Mouse (Mus musculus): ENCODE data around the gene Dnajc4. TPM values are rescaled to one million over a fixed set of nuclear protein-coding genes. Genes with fewer than 3 reads are reported as not detected.

Gene Dnajc4
- 20.5 and 24.0 TPM in 2 replicates for polyA plus RNA-seq (2016; fragmentation: Nextera tagmentation; extraction: Ambion mirVana)

DNA sequence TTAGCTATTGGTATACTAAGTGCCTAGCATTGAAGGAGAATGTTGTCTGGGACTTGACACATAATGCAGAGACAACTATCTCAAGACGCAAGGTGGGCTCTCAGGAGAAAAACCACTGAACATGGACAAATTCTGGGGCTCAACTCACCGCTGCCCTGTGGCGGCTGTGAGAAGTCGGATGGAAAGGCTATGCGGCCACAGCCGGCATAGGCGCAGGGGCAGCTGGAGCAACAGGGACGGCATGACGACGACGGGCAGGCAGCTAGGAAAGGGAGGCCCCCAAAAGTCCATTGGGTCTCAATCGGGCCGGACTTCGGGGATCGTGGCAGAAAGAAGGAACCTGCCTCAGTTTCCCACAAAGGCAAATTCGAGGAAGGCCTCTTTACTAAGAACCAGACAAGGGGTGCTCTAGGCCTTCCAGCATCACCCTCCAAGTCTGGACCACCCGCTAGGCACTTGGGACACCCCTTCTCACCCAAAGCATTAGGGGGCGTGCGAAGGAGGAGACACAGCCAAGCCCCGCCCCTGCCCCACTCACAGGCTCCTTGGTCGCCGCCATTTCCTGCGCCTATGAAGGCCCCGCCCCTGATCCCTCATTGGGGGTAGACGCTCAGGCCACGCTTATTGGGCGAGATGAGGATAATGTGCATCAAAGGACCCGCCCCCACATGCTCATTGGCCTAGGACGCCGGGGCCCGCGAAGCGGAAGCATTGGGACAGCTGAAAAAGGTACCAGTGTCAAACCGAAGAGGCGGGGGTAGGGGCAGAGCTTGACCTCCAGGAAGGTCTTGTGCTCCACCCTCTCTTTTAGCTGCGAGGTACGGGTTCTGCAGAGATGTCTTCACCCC lies at the start of gene Dnajc4:
TSS of gene Dnajc4 (minus strand) at position 562 of the 848 bp plus-strand sequence.
- Histone ChIP-seq H3K9ac (peak within 1 kb of the TSS; percentile 68), H3K4me1 (peaks cover 50% of the 10 kb centered on the region), H3K9me3 (replicated peaks) (no peaks in the 10 kb centered on the region), H3K36me3 (no peaks in the 10 kb centered on the region), H3K27me3 (no peaks in the 10 kb centered on the region), H3K27ac (peak within 1 kb of the TSS; percentile 53; the same call in 1 of the 2 replicates), H3K4me3 (peak within 1 kb of the TSS; percentile 51), H3K4me2 (replicated peaks) (peak within 1 kb of the TSS; percentile 88)
- ATAC-seq (ENCODE audit: low FRiP score), result peak; percentile 92
- 3% methylated on average over 37 of the region's 37 CpGs for WGBS

DNA sequence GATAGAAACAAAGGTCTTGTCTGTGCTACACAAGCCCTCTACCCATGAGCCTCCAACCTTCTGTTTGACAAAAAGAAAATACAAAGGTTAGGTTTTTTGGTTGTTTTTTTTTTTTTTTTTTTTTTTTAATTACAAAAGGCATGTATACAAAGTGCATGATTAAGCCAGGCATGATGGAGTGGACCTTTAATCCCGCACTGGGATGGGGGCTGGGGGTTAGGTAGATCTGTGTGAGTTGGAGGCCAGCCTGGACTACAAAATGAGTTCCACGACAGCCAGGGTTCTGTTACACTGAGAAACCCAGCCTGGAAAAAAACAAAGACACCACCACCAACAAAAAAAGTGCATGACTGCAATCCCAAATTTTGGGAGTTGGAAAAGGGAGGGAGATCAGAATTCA lies 48.8 kb upstream of the Dnajc4 start:
- Histone ChIP-seq H3K36me3 (no peaks in the 10 kb centered on the region), H3K4me3 (0 out of 2 replicates have a peak overlapping the region, but pooled peaks have one; percentile 94), H3K9ac (no peak overlapping the region), H3K4me1 (peaks cover 27% of the 10 kb centered on the region), H3K27ac (peak overlapping the region; percentile 87; the same call in 1 of the 2 replicates), H3K4me2 (replicated peaks) (peak overlapping the region; percentile 61), H3K27me3 (no peaks in the 10 kb centered on the region), H3K9me3 (replicated peaks) (no peaks in the 10 kb centered on the region)
- 95% methylated on average over 2 of the region's 2 CpGs for whole genome bisulfite sequencing
- no peak for ATAC-seq (ENCODE audit: low FRiP score)

DNA sequence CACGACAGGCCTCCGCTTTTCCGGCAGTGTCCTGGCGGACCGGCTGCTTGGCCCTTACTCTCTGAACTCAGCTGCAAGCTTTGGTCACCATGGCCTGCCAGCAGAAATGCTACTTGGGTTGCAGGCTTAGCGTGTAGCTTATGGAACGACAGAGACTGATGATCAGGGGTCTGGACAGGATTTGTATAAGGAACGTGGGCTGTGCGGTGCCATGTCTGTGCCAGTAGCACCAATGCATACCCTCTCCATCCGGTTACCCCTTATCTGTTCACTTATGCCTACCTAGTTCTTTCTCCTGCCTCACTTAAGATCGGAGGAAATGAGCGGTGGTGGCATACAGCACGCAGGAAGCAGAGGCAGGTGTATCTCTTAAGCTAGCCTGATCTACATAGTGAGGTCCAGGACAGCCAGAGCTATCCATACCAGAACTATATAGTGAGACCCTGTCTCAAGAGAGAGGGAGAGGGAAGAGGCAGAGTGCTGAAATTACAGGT lies 48.3 kb upstream of the Dnajc4 start:
- 25% methylated on average over 13 of the region's 13 CpGs for whole genome bisulfite sequencing
- H3K9ac ChIP-seq, result peak overlapping the region; percentile 57
- no peaks in the 10 kb centered on the region for H3K36me3 ChIP-seq
- H3K27ac ChIP-seq, result peak overlapping the region; percentile 87
- peak overlapping the region; percentile 94 for H3K4me3 ChIP-seq
- peak; percentile 2 for ATAC-seq (ENCODE audit: low FRiP score)
- no peaks in the 10 kb centered on the region for H3K27me3 ChIP-seq
- H3K4me2 ChIP-seq (replicated peaks), result peak overlapping the region; percentile 61
- H3K9me3 ChIP-seq (replicated peaks), result no peaks in the 10 kb centered on the region
- H3K4me1 ChIP-seq, result peaks cover 27% of the 10 kb centered on the region

DNA sequence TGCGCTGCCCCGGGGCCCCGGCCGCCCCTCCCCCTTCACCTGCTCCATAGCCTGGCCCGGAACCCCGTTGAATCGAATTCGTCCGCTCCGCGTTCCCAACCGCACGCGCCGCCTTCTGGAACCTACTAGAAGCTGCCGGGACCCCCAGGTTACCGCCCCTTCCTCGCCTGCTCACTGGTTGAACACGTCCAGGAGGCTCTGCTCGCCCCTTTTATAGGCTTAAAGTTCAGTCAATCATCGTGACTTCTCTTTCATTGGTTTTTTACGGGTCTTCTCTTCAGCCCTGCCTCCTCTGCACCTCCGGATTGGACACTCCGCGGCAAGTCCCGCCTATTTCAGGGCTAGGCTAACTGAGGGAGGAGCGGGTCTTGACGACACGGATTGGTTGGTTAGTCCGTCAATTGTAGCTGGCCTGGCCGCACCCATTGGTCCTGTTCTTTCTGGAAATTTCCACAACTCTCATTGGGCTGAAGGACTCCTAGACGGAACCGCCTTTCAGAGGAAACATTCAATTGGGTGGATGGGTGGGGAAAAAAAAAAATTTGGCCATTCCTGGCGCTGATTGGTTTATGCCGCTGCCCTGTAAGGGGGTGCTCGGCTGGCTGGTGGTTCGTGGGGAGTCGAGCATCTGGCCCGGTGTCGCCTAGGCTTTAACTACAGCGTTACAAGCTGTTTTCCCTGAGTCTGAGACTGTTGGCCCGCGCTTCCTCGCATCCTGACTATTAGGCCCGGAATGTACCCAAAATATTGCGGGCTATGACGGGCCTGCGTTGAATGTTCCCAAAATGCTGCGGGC lies 47.7 kb upstream of the Dnajc4 start, which contains the start of gene Stip1:
TSS of gene Stip1 (minus strand) at position 127 of the 796 bp plus-strand sequence.
- WGBS, result under 1% methylated on average over 48 of the region's 49 CpGs
- peaks cover 6% of the 10 kb centered on the region; the same call in 1 of the 2 replicates for H3K36me3 ChIP-seq
- H3K4me1 ChIP-seq, result peaks cover 27% of the 10 kb centered on the region
- peak; percentile 99 for ATAC-seq (ENCODE audit: low FRiP score)
- H3K27me3 ChIP-seq, result no peaks in the 10 kb centered on the region
- H3K4me2 ChIP-seq (replicated peaks), result peak within 1 kb of the TSS; percentile 61
- H3K27ac ChIP-seq, result peak within 1 kb of the TSS; percentile 91
- no peaks in the 10 kb centered on the region for H3K9me3 ChIP-seq (replicated peaks)
- H3K4me3 ChIP-seq, result peak within 1 kb of the TSS; percentile 94
- H3K9ac ChIP-seq, result peak within 1 kb of the TSS; percentile 96

DNA sequence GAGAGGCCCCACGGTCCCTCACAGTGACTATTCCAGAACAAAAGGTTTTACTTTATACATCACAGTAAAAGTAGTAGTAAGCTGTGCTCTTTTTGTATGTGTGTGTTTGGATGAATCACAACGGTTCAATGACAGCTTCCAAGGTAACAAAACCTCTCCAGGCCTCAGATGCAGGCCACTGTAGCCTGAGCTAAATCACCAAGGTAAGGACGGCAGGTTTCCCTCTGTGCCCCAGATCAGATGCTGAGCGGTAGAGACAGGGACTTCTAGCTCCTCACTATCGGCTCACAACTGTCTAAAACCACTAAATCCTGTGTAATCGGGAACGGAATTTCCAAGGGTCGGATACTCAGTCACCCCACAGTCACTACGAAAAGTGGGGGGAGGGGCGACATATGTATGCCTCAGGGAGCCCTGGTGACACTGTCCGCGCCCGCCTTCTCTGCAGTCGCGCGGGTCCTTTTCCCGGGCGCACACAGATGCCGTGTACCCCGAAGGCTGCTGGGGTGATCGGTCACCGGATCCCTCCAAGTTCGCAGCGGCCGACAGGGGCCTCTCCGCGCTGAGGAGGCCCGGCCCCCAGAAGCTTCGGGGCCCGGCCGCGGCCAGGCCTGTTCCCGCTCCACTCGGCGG lies 46.8 kb upstream of the Dnajc4 start:
- H3K9me3 ChIP-seq (replicated peaks), result no peaks in the 10 kb centered on the region
- H3K9ac ChIP-seq, result peak overlapping the region; percentile 96
- peak; percentile 26 for ATAC-seq (ENCODE audit: low FRiP score)
- peak overlapping the region; percentile 94 for H3K4me3 ChIP-seq
- peaks cover 12% of the 10 kb centered on the region for H3K36me3 ChIP-seq
- peak overlapping the region; percentile 61 for H3K4me2 ChIP-seq (replicated peaks)
- H3K4me1 ChIP-seq, result peaks cover 27% of the 10 kb centered on the region
- H3K27ac ChIP-seq, result peak overlapping the region; percentile 91
- no peaks in the 10 kb centered on the region for H3K27me3 ChIP-seq
- 2% methylated on average over 30 of the region's 35 CpGs for WGBS

DNA sequence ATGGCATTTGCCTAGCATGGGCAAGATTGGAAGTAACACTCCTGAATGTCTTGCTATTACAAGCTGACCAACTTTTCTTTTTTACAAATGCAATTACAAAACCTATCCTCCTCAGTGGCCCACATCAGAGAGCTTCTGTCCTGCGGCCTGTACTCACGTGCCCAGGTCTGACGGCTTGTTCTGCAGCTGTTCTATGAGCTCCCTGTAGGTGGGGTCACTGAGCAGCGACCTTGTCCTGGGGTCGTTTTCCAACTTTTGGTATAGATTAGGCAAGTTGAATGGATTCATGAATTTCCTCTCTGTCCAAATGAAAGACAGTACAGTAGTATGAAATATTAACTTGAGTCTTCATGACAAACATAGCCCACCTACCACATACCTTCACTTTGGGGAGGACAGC lies 41.6 kb upstream of the Dnajc4 start:
- Histone ChIP-seq H3K4me3 (no peak overlapping the region), H3K36me3 (peaks cover 63% of the 10 kb centered on the region), H3K27ac (no peak overlapping the region), H3K4me1 (peaks cover 23% of the 10 kb centered on the region), H3K27me3 (no peaks in the 10 kb centered on the region), H3K4me2 (replicated peaks) (no peak overlapping the region), H3K9me3 (replicated peaks) (no peaks in the 10 kb centered on the region), H3K9ac (no peak overlapping the region)
- 95% methylated on average over 5 of the region's 5 CpGs for WGBS
- ATAC-seq (ENCODE audit: low FRiP score), result no peak

DNA sequence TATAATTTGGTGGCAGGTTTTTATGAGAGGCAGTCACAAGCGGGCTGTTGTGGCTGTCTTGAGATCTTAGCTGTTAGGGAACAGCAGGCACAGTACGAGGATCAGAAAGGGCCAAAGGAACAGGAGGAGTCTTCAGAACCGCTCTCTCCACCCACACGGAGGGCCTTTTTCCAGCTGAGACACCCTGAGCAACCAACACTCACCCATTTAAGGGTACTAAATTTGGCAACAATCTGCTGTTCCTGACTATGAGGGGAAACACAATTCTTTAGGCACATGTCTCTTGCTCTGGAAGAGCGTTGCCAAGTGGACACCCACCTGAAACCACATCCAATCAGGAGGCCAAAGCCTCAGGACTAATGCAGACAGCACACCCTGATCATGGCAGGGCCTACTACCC lies 37.2 kb upstream of the Dnajc4 start:
- Histone ChIP-seq H3K27ac (no peak overlapping the region), H3K36me3 (peaks cover 91% of the 10 kb centered on the region), H3K4me3 (no peak overlapping the region), H3K4me2 (replicated peaks) (no peak overlapping the region), H3K27me3 (no peaks in the 10 kb centered on the region), H3K9me3 (replicated peaks) (no peaks in the 10 kb centered on the region), H3K9ac (no peak overlapping the region), H3K4me1 (no peaks in the 10 kb centered on the region)
- WGBS, result 98% methylated on average over 5 of the region's 5 CpGs
- no peak for ATAC-seq (ENCODE audit: low FRiP score)

DNA sequence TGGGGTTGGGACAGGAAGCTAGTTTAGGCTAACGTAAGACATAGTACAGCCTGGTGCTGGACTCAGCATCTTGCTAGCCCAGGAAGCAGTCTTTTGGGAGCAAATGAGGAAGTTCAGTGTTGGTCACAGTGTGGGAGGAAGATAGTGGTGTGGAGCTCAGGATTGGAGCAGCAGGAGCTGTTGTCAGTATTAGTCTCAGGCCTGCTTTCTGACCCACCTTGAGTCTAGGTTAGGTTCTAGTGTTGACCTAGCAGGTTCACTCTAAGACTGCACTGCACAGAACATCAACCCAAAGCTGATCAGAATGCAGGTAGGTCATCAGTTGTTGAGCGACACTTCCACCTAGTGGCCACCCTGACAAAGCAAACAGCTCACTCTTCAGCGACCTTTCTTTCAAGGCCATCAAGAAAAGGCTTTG lies 27.9 kb upstream of the Dnajc4 start:
- Histone ChIP-seq H3K4me3 (no peak overlapping the region), H3K9me3 (replicated peaks) (no peaks in the 10 kb centered on the region), H3K4me2 (replicated peaks) (no peak overlapping the region), H3K36me3 (peaks cover 80% of the 10 kb centered on the region), H3K4me1 (no peaks in the 10 kb centered on the region), H3K27ac (no peak overlapping the region), H3K9ac (no peak overlapping the region), H3K27me3 (no peaks in the 10 kb centered on the region)
- ATAC-seq (ENCODE audit: low FRiP score), result peak; percentile 48; the same call in 1 of the 2 replicates
- 42% methylated on average over 3 of the region's 3 CpGs for WGBS

DNA sequence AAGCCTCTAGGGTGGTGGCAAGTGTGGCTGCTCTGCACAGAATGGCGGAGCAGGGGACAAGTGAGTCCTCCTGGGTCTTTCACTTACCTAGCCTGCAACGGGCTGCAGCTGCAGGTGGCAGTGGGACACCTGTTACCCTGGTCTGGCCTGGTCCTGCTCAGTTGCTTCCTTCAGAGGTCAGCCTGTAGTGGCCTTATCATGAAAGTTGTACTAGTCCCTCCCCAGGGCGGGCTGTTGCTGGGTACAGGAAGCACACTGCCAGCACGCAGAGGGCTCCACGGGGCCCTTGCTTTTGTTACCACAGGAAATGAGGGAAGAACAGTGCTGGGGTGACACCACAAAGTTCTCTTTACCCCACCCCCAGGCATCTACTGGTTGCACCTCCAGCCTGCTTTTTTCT lies 26.8 kb upstream of the Dnajc4 start, which contains the start of gene Fermt3:
TSS of gene Fermt3 (minus strand) at position 279 of the 400 bp plus-strand sequence.
- 83% methylated on average over 5 of the region's 5 CpGs for WGBS
- H3K9me3 ChIP-seq (replicated peaks), result no peaks in the 10 kb centered on the region
- no peak for ATAC-seq (ENCODE audit: low FRiP score)
- H3K36me3 ChIP-seq, result peaks cover 70% of the 10 kb centered on the region
- H3K27me3 ChIP-seq, result no peaks in the 10 kb centered on the region
- no peak within 1 kb of the TSS for H3K4me2 ChIP-seq (replicated peaks)
- H3K4me3 ChIP-seq, result no peak within 1 kb of the TSS
- no peaks in the 10 kb centered on the region for H3K4me1 ChIP-seq
- H3K27ac ChIP-seq, result no peak within 1 kb of the TSS
- H3K9ac ChIP-seq, result no peak within 1 kb of the TSS

DNA sequence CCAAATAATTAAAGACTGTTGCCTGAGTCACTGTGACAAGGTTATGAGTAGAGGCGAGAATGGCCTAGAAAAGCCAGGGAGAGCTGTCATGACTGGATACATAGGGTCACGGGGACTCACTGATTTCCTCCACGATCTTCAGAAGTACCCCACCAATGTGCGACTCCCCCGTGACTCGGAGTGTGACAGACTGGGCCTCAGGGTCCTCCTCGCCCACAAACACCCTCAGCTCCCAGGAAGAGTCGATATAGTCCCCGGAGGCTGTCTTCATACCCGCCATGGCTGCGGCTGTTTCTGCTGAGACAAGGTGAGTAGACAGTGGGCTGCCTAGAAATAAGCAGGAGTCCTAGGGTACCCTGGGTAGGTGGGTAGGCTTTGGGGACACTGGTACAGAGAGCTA lies 26.2 kb upstream of the Dnajc4 start:
- Histone ChIP-seq H3K4me2 (replicated peaks) (no peak overlapping the region), H3K4me1 (no peaks in the 10 kb centered on the region), H3K27ac (no peak overlapping the region), H3K36me3 (peaks cover 65% of the 10 kb centered on the region), H3K9ac (no peak overlapping the region), H3K27me3 (no peaks in the 10 kb centered on the region), H3K4me3 (no peak overlapping the region), H3K9me3 (replicated peaks) (no peaks in the 10 kb centered on the region)
- no peak for ATAC-seq (ENCODE audit: low FRiP score)
- WGBS, result 89% methylated on average over 11 of the region's 11 CpGs

DNA sequence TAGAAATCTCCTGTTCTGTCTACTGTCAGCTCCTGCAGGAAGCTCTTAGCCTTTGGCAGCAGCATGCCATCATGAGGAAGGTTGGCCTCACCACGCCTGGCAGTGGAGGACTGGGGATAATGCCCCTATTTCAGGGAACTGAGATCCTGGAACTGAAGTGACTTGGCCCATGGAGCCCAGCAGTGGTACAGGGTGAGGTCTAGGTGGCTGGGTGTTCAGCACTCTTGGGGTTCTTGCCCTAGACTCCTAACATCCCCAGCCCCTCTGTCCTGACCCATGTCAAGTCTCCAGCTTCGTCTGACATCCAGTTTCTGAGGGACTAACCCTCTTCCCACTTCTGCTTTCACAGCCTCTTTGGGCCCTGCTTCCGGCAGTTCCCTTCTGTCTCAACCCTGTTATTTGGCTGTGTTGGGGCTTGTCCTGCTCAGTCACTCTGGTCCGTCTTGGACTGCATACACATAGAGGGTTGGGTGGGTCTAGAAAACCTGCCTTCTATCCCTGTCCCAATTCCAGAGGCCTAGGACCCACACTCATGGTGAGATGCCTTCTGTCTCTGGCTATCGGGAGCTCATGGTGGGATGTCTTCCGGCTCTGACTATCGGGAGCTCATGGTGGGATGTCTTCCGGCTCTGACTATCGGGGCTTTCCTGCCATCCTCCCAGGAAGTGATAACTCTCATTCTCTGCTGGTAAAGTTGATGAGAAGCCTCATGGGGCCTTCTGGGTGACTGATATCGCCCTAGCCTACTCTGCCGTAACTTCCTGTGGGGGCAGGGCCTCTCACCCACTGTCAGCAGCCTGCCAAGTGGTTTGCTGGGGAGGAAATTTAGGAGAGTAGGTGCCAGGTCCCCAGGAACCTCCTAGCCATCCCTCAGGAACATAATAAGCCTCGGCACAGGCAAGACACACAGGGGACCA lies 25.4 kb upstream of the Dnajc4 start:
- Histone ChIP-seq H3K36me3 (peaks cover 62% of the 10 kb centered on the region), H3K9me3 (replicated peaks) (no peaks in the 10 kb centered on the region), H3K4me1 (no peaks in the 10 kb centered on the region), H3K4me2 (replicated peaks) (no peak overlapping the region), H3K27me3 (no peaks in the 10 kb centered on the region), H3K4me3 (no peak overlapping the region), H3K9ac (no peak overlapping the region), H3K27ac (no peak overlapping the region)
- ATAC-seq (ENCODE audit: low FRiP score), result no peak
- 85% methylated on average over 12 of the region's 12 CpGs for WGBS
